Mouse (Mus musculus) ES-Bruce4 (cell line): ENCODE measurements around the gene Olfr509. TPM values are rescaled to one million over a fixed set of nuclear protein-coding genes. Genes with fewer than 3 reads are reported as not detected.
"Not testable (repeated sequence)": the region's sequence is repeated elsewhere in the genome, so short reads cannot be mapped to it uniquely, and the experiment has no call there.

Experiments
- H3K27ac ChIP-seq: 2 replicates; pipeline ENCODE4 v1.5.1; 2012; ENCODE audit warnings: low read length, inconsistent platforms; ENCODE audit not compliant: insufficient read depth
- H3K27me3 ChIP-seq: 2 replicates; pipeline ENCODE4 v1.6.1; 2012; ENCODE audit warnings: mild to moderate bottlenecking, low read length, inconsistent platforms; ENCODE audit not compliant: control insufficient read depth, poor library complexity, insufficient read depth, severe bottlenecking
- H3K36me3 ChIP-seq: 2 replicates; pipeline ENCODE4 v1.6.1; 2012; ENCODE audit warnings: inconsistent platforms, mild to moderate bottlenecking, low read length, moderate library complexity; ENCODE audit not compliant: control insufficient read depth, poor library complexity, insufficient read depth, severe bottlenecking
- H3K4me1 ChIP-seq: one replicate; pipeline ENCODE4 v1.8.1; 2011; ENCODE audit warnings: low read length; ENCODE audit not compliant: control insufficient read depth, insufficient read depth
- H3K4me3 ChIP-seq: 2 replicates; pipeline ENCODE4 v1.5.1; 2011; ENCODE audit warnings: low read depth, mild to moderate bottlenecking, low read length
- H3K9ac ChIP-seq: 2 replicates; pipeline ENCODE4 v1.6.1; 2012; ENCODE audit warnings: low read depth, mild to moderate bottlenecking, inconsistent platforms; ENCODE audit not compliant: poor library complexity, severe bottlenecking
- H3K9me3 ChIP-seq: replicated peaks from 2 replicates; pipeline ENCODE4 v1.6.1; 2012; ENCODE audit warnings: mild to moderate bottlenecking, low read length, inconsistent platforms; ENCODE audit not compliant: control insufficient read depth, poor library complexity, insufficient read depth, severe bottlenecking
- CTCF ChIP-seq: IDR thresholded peaks from one replicate; pipeline ENCODE4 v1.8.1; 2011; ENCODE audit warnings: low read depth, low read length
- EP300 ChIP-seq: IDR thresholded peaks from 2 replicates; pipeline ENCODE4 v1.6.1; 2011; ENCODE audit warnings: low read depth, low read length; ENCODE audit not compliant: insufficient read depth
- POLR2A ChIP-seq: IDR thresholded peaks from one replicate; pipeline ENCODE4 v1.8.1; 2011; ENCODE audit warnings: low read length; ENCODE audit not compliant: insufficient read depth
- polyA plus RNA-seq: library from polyadenylated mRNA; stranded (reverse); fragments of >200 nt; gene quantifications from 2 replicates; pipeline ENCODE4 v1.2.4, GENCODE M21; 2011; ENCODE audit warnings: low read depth; ENCODE audit not compliant: missing spikeins, insufficient read depth, insufficient read length

The Olfr509 gene
- polyA plus RNA-seq, 1 experiment = not detected

DNA sequence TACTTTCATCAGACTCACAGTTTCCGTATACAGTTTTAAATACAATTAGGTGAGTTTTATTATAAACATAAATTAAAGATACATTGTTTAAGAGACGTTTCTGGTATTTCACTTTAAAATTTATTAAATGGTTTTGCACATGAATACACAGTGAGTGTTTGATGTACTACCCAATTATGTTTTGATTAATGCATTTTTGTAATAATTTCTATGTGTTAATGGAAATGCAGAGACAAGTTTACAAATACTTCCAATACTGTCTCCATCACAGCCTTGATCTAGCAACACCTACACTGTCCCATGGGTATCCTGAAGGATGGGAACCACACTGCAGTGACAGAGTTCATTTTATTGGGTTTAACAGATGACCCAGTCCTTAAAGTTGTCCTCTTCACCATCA lies 30.2 kb downstream of the Olfr509 start, which contains the start of gene Olfr507:
Gene Olfr507 (plus strand): TSS at position 301 of the 400 bp plus-strand sequence.
- Histone ChIP-seq H3K36me3 (no peaks in the 10 kb centered on the region), H3K9ac (no peak within 1 kb of the TSS), H3K27ac (no peak within 1 kb of the TSS), H3K9me3 (0 out of 2 replicates have a peak, but pooled peaks cover 2% of the 10 kb centered on the region), H3K4me1 (no peaks in the 10 kb centered on the region), H3K4me3 (no peak within 1 kb of the TSS), H3K27me3 (no peaks in the 10 kb centered on the region)
- no peak for TF ChIP-seq POLR2A
- no peak for TF ChIP-seq EP300
- TF ChIP-seq CTCF = no peak

DNA sequence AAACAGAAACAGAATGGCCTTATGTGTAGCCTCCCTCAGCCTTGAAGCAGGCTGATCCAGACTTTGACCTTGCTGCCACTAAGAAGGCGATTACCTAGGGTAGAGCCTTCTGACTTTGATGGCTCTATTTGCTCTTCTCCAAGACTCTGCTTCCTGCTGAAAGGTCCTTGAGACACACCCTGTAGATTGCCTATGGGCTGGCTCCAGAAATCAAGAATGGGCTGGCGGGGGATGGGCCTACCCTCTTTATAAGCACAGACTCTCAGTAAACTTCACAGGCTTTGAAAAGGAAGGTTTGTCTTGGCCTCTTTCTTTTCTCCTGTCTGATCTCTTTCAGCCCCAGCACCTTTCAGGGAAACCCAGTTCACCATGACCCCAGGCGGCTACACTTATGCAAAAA lies 34.9 kb downstream of the Olfr509 start:
- H3K27ac ChIP-seq = peak overlapping the region; percentile 78
- H3K36me3 ChIP-seq, H3K9me3 ChIP-seq, H3K27me3 ChIP-seq, H3K9ac ChIP-seq, H3K4me3 ChIP-seq, H3K4me1 ChIP-seq: not testable (repeated sequence)
- peak; percentile 81 for TF ChIP-seq EP300

DNA sequence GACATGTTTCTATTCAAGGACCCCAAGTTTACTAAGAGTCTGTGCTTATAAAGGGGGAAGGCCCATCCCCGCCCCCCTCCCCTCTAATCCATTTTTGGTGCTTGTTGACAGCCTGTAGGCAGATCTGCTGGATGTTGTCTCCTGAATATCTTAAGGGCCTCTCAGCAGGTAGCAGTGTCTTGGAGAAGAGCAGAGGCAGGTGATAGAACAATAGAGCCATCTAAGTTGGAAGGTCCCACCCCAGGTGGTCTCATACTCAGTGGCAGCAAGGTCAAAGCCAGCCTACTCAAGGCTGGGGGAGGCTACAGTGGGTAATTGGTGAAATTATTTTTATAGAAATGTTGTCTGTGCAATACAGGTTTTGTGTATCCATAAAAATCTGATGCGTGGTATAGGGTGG lies 37.6 kb downstream of the Olfr509 start:
- Histone ChIP-seq H3K27ac (peak overlapping the region; percentile 81), H3K4me1 (no peaks in the 10 kb centered on the region), H3K9me3 (peaks cover 8% of the 10 kb centered on the region; the same call in 1 of the 2 replicates), H3K27me3 (no peaks in the 10 kb centered on the region), H3K36me3 (no peaks in the 10 kb centered on the region), H3K9ac (no peak overlapping the region), H3K4me3 (no peak overlapping the region)
- TF ChIP-seq EP300 = peak; percentile 67; the same call in 1 of the 2 replicates
- no peak for TF ChIP-seq CTCF
- TF ChIP-seq POLR2A = no peak

DNA sequence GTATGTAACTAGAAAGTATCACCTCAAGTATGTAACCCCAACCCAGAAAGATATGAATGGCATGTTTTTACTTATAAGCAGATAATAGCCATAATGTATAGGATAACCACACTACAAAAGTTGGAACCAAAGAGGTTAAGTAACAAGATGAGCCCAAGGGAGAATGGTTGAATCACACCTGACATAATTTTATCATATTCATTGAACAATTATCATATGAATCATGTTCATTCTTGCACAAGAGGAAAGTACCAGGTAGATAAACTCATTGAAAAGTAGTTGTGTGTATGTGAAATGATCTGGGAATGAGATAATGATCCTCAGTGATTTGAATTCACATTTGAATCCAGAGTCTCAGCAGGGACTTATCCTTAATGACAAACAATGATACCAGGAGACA lies 41.2 kb downstream of the Olfr509 start, which contains the start of gene Olfr506:
Gene Olfr506 (plus strand): TSS at position 301 of the 400 bp plus-strand sequence.
- TF ChIP-seq EP300 (no peak), CTCF (no peak), POLR2A (no peak)
- Histone ChIP-seq H3K27me3 (no peaks in the 10 kb centered on the region), H3K9ac (no peak within 1 kb of the TSS), H3K27ac (no peak within 1 kb of the TSS), H3K4me3 (no peak within 1 kb of the TSS), H3K36me3 (no peaks in the 10 kb centered on the region), H3K4me1 (no peaks in the 10 kb centered on the region), H3K9me3 (peaks cover 8% of the 10 kb centered on the region; the same call in 1 of the 2 replicates)

DNA sequence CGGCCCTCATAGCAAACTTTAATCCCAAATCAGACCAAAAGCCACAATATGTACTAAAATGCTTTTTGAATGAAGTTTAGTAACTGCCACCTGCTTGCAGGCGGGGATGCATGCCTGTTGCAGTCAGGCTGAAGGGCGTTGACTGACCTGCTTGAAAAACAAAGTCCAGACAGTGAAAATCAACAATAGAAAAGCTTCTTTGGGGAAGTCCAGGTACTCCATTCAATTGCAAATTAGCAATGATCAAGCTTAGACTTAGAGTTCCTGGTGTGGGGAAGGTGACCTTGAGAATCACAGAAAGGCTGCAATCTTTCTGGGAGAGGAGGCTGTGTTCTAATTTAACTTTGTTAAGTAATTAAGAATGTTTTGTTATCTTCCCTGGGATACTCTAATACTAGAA lies 49.8 kb downstream of the Olfr509 start:
- H3K4me1 ChIP-seq, H3K4me3 ChIP-seq, H3K9ac ChIP-seq, H3K36me3 ChIP-seq, H3K27me3 ChIP-seq: not testable (repeated sequence)
- H3K9me3 ChIP-seq = peaks cover 29% of the 10 kb centered on the region
- TF ChIP-seq EP300 = peak; percentile 48; the same call in 1 of the 2 replicates
- H3K27ac ChIP-seq = peak overlapping the region; percentile 73; the same call in 1 of the 2 replicates

Other genes with a start within 250 kb of the Olfr509 start
- gene Olfr497, start 231.5 kb downstream of the Olfr509 start, polyA plus RNA-seq = not detected in 2 replicates
- gene Olfr498, start 186.6 kb downstream of the Olfr509 start, polyA plus RNA-seq = not detected in 2 replicates
- not detected in 2 replicates for gene Olfr502, start 126.8 kb downstream of the Olfr509 start, polyA plus RNA-seq
- not detected in 2 replicates for gene Olfr503, start 107.4 kb downstream of the Olfr509 start, polyA plus RNA-seq
- gene Olfr504, start 86.1 kb downstream of the Olfr509 start, polyA plus RNA-seq = not detected in 2 replicates
- gene Olfr506, start 41.1 kb downstream of the Olfr509 start, polyA plus RNA-seq = 0.20 TPM in 1 of 2 replicates, not detected in the other
- not detected in 2 replicates for gene Olfr507, start 30.1 kb downstream of the Olfr509 start, polyA plus RNA-seq
- gene Olfr508, start 21.9 kb downstream of the Olfr509 start, polyA plus RNA-seq = not detected in 2 replicates
- not detected in 2 replicates for gene Olfr510, start 14.5 kb upstream of the Olfr509 start, polyA plus RNA-seq
- gene Olfr512, start 61.4 kb upstream of the Olfr509 start, polyA plus RNA-seq = not detected in 2 replicates
- not detected in 2 replicates for gene Olfr513, start 99.1 kb upstream of the Olfr509 start, polyA plus RNA-seq
- not detected in 2 replicates for gene Olfr514, start 174.1 kb upstream of the Olfr509 start, polyA plus RNA-seq
- gene Olfr516, start 198.6 kb upstream of the Olfr509 start, polyA plus RNA-seq = not detected in 2 replicates
- gene Olfr517, start 220.5 kb upstream of the Olfr509 start, polyA plus RNA-seq = not detected in 2 replicates
- not detected in 2 replicates for gene Olfr518, start 233.1 kb upstream of the Olfr509 start, polyA plus RNA-seq
- gene Olfr519, start 242.5 kb upstream of the Olfr509 start, polyA plus RNA-seq = not detected in 2 replicates